Mouse (Mus musculus) E14TG2a.4 (cell line): Measurements from ENCODE around the gene Srcin1.

Experiments used
- H3K27me3 ChIP-seq: 2 replicates; pipeline ENCODE4 v1.6.1; 2014; ENCODE audit warnings: low read length, control low read depth; ENCODE audit not compliant: insufficient read depth
- H3K36me3 ChIP-seq: 2 replicates; pipeline ENCODE4 v1.6.1; 2014; ENCODE audit warnings: low read length, control low read depth; ENCODE audit not compliant: insufficient read depth
- H3K4me1 ChIP-seq: replicated peaks from 2 replicates; pipeline ENCODE4 v1.6.1; 2014; ENCODE audit warnings: low read depth, low read length, control low read depth
- H3K4me3 ChIP-seq: replicated peaks from 2 replicates; pipeline ENCODE4 v1.5.1; 2014; ENCODE audit warnings: mild to moderate bottlenecking, low read length
- H3K9me3 ChIP-seq: 2 replicates; pipeline ENCODE4 v1.6.1; 2014; ENCODE audit warnings: low read length, control low read depth
- CTCF ChIP-seq: conservative IDR thresholded peaks from 2 replicates; pipeline ENCODE4 v1.5.1; 2014; ENCODE audit warnings: low read length
- NANOG ChIP-seq: IDR thresholded peaks from 2 replicates; pipeline ENCODE4 v1.6.1; 2014; ENCODE audit warnings: borderline replicate concordance, low read length, mixed read lengths
- POU5F1 ChIP-seq: IDR thresholded peaks from 2 replicates; pipeline ENCODE4 v1.6.1; 2014; ENCODE audit warnings: low read length, borderline replicate concordance

Gene Srcin1

GRCm38 (mm10) chr11:97576136-97576906 is at the start of gene Srcin1:
Srcin1 (minus strand) TSS chr11:97576186.
- Histone ChIP-seq H3K4me3 (peak within 1 kb of the TSS; percentile 84), H3K4me1 (peaks cover 75% of the 10 kb centered on the region), H3K36me3 (no peaks in the 10 kb centered on the region), H3K27me3 (peaks cover 59% of the 10 kb centered on the region), H3K9me3 (no peaks in the 10 kb centered on the region)
- TF ChIP-seq CTCF (no peak), POU5F1 (no peak), NANOG (no peak)

- Histone ChIP-seq H3K36me3 (peaks cover 44% of the 10 kb centered on the region), H3K9me3 (no peaks in the 10 kb centered on the region), H3K4me3 (peak overlapping the region; percentile 93), H3K27me3 (no peaks in the 10 kb centered on the region), H3K4me1 (peaks cover 69% of the 10 kb centered on the region)
- TF ChIP-seq NANOG (peak; percentile 49; the same call in 1 of the 2 replicates), CTCF (no peak), POU5F1 (no peak)
Measured at GRCm38 (mm10) chr11:97625551-97625950, 49.6 kb upstream of the Srcin1 start.

GRCm38 (mm10) chr11:97623166-97623565 is 47.2 kb upstream of the Srcin1 start:
- H3K36me3 ChIP-seq: peaks cover 66% of the 10 kb centered on the region
- H3K4me1 ChIP-seq: peaks cover 68% of the 10 kb centered on the region
- no peak for TF ChIP-seq CTCF
- TF ChIP-seq POU5F1: no peak
- TF ChIP-seq NANOG: no peak
- H3K4me3 ChIP-seq: 0 out of 2 replicates have a peak overlapping the region, but pooled peaks have one; percentile 6
- no peaks in the 10 kb centered on the region for H3K9me3 ChIP-seq
- H3K27me3 ChIP-seq: no peaks in the 10 kb centered on the region

- Histone ChIP-seq H3K4me3 (no peak overlapping the region), H3K36me3 (peaks cover 66% of the 10 kb centered on the region), H3K9me3 (no peaks in the 10 kb centered on the region), H3K4me1 (peaks cover 69% of the 10 kb centered on the region), H3K27me3 (no peaks in the 10 kb centered on the region)
- TF ChIP-seq NANOG (no peak), POU5F1 (no peak), CTCF (peak; percentile 100)
Measured at GRCm38 (mm10) chr11:97622440-97622839, 46.5 kb upstream of the Srcin1 start.

GRCm38 (mm10) chr11:97619391-97619795 is 43.4 kb upstream of the Srcin1 start:
- H3K4me1 ChIP-seq: peaks cover 60% of the 10 kb centered on the region
- no peaks in the 10 kb centered on the region for H3K9me3 ChIP-seq
- H3K36me3 ChIP-seq: peaks cover 89% of the 10 kb centered on the region
- TF ChIP-seq POU5F1 (no peak), CTCF (peak; percentile 44), NANOG (no peak)
- no peaks in the 10 kb centered on the region for H3K27me3 ChIP-seq
- no peak overlapping the region for H3K4me3 ChIP-seq

- Histone ChIP-seq H3K27me3 (no peaks in the 10 kb centered on the region), H3K36me3 (peaks cover 93% of the 10 kb centered on the region), H3K9me3 (no peaks in the 10 kb centered on the region), H3K4me3 (peak overlapping the region; percentile 60), H3K4me1 (peaks cover 50% of the 10 kb centered on the region)
- TF ChIP-seq POU5F1: no peak
Measured at GRCm38 (mm10) chr11:97618368-97618767, 42.4 kb upstream of the Srcin1 start.

GRCm38 (mm10) chr11:97615276-97615675 is 39.3 kb upstream of the Srcin1 start:
- Histone ChIP-seq H3K36me3 (peaks cover 98% of the 10 kb centered on the region), H3K9me3 (no peaks in the 10 kb centered on the region)

GRCm38 (mm10) chr11:97611076-97611475 is 35.1 kb upstream of the Srcin1 start:
- Histone ChIP-seq H3K27me3 (no peaks in the 10 kb centered on the region), H3K9me3 (no peaks in the 10 kb centered on the region), H3K4me1 (peaks cover 75% of the 10 kb centered on the region), H3K4me3 (no peak overlapping the region), H3K36me3 (peaks cover 97% of the 10 kb centered on the region)
- no peak for TF ChIP-seq NANOG
- no peak for TF ChIP-seq POU5F1
- no peak for TF ChIP-seq CTCF

More at GRCm38 (mm10) chr11:97615276-97615675, 39.3 kb upstream of the Srcin1 start:
- no peak overlapping the region for H3K4me3 ChIP-seq
- TF ChIP-seq POU5F1 (no peak), CTCF (no peak), NANOG (no peak)
- no peaks in the 10 kb centered on the region for H3K27me3 ChIP-seq
- peaks cover 62% of the 10 kb centered on the region for H3K4me1 ChIP-seq
